Mouse (Mus musculus): ENCODE results near the gene Tpcn1. TPM values are rescaled to one million over a fixed set of nuclear protein-coding genes. Genes with fewer than 3 reads are reported as not detected.
A peak's percentile ranks its signal among the peaks of the same experiment; 100 is the strongest.
"Not testable (repeated sequence)": the region's sequence is repeated elsewhere in the genome, so short reads cannot be mapped to it uniquely, and the experiment has no call there.

Tpcn1 gene
- total RNA-seq, 2 experiments from 2014 or later = 31.6 to 34.2 TPM

DNA sequence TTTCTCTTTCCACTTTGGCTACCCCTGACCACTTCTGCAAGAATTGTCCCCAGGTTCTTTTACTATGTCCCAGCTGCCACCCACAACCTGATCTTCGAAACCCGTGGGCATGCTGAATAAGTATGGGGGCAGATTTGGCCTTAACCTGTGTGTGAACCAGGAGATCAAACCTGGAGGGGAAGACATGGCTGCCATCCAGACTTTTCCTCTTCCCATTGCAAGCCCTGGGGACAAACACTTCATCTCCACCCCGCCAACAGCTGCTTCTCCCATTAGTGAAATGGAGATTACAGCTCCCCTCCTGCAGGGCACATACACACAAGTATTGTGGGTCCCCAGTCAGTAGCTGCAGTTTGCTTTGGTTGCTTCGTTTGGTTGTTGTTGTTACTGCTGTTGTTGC lies 81.2 kb downstream of the Tpcn1 start:
- no peak for DNase-seq

DNA sequence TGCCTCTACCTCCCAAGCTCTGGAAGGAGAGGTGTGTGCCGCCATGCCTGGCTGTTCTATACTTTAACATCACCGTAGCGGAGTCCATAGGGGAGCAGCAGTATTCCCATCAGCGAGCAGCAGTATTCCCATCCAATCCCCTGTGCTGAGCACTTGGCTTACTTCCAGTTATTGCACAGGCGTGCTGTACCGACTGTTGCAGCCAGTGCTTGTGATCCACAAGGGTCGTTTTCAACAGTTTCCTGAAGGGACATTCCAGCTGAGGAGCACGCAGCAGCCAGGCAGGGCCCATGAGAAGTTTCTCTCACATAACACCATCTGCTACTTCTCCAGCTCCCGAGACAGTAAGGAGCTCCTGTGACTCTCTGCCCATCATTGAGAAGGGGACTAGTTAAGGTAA lies 82.0 kb downstream of the Tpcn1 start:
- no peak for DNase-seq

DNA sequence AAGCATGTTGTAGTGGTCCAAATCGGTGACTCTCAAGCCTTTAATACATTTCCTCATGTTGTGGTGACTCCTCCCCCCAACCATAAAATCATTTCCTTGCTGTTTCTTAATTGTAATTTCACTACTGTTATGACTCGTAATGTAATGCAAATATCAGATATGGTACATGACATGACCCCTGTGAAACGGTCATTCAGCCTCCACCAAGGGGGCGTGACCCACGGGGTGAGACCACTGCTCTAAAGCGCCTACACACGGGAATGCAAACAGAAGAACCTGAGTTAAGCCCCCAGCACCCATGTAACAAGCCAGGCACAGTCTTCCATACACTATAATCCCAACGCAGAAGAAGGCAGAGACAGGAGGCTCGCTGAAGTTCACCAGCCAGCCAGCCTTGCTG lies 82.7 kb downstream of the Tpcn1 start:
- no peak for DNase-seq

DNA sequence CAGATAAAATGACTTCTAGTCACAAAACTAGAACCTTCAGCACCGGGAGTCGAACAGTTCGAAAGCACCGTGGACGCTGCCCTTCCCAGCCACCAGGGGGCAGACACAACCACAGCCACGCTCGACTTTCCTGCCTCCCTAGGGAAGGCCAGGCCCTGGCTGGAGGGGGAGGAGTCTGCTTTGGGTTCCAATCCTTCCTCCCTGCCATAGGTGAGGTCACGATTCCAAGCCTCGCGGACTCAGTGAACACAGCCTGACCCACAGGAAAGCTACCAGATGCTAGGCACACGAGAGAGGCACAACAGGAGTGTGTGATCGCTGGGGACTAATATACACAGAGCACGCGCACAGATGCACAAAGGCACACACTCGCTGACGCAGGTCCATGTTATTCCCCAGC lies 83.1 kb downstream of the Tpcn1 start:
- DNase-seq = peak; percentile 87

DNA sequence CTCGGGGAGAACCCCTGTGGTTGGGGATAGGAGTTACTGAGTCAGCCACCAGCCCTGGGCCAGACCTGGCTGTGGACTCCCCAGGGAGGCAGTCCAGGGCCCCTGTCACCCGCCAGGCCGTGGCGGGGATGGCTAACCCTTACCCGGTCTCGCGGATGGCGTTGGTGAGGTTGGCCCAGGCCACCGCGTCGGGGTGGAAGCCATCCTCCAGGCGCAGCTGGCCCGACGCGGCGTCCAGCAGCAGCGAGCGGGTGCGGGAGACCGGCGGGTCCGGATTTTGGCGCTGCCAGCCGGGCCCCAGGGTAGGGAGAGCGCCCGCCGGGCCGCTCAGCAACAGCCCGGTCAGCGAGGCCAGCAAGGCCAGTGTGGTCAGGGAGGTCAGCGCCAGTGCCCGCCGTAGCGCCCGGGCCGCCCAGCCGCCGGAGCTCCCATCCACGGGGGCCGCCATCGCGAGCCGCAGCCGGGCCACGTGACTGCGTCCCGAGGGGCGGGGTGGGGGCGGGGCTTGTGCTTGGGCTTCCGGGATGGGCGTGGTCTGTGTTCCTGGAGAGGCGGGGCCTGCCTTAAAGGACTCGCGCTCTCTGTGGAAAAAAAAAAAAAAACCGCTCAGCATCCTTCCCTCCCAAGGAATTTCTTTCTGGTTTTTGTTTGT lies 85.2 kb downstream of the Tpcn1 start, which contains the start of gene Plbd2:
Gene Plbd2 (minus strand): TSS at position 482 of the 652 bp plus-strand sequence.
- peak; percentile 90 for DNase-seq

- DNase-seq = no peak
Measured at GRCm38 (mm10) chr5:120502675-120503143, 85.8 kb downstream of the Tpcn1 start.

DNA sequence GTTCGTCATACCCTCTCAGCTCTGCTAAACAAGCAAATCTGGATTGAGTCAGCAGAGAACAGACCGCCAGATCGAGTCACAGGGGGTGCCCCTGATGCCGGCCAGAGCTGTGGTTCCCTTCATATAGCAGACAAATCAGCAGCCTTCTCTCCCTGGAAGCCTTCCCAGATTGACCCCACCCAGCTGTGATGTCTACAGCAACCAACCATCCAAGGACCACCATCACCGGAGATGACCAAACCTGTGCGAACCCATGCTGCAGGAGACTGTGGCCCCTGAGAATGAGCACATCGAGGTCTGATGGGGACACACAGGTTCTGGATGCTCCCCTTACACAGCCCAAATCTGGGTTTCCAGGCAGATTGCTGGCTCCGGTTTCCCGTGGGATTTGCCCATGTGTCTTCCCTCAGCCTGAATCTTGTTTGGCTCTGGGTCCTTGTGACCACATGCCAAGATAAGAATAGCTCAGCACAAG lies 86.3 kb downstream of the Tpcn1 start:
- no peak for DNase-seq

DNA sequence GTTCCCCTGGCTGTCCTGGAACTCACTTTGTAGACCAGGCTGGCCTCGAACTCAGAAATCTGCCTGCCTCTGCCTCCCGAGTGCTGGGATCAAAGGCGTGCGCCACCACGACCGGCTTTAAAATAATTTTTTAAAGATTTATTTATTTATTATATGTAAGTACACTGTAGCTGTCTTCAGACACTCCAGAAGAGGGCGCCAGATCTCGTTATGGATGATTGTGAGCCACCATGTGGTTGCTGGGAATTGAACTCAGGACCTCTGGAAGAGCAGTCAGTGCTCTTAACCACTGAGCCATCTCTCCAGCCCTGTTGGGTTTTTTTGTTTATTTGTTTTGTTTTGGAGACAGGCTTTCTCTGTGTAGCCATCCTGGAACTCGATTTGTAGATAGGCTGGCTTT lies 87.9 kb downstream of the Tpcn1 start:
- DNase-seq = not testable (repeated sequence)

- DNase-seq = no peak
Measured at GRCm38 (mm10) chr5:120499202-120499601, 89.3 kb downstream of the Tpcn1 start.

DNA sequence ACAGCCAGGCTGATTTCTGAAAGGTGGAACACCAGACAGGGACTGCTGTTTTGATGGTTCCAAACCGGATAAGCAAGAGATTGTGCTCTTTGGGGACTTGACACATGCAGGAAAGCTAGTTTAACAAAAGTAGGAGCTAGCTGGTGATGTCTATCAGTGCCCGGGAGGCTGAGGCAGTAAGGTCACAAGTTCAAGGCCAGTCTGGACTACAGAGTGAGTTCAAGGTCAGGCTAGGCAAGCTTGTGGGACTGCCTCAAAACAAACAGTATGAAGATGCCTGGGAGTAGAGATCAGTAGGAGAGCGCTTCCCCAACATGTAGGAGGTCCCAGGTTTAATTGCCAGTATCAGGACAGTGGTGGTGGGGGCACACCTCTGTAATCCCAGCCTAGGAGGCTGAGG lies 91.4 kb downstream of the Tpcn1 start:
- no peak for DNase-seq

DNA sequence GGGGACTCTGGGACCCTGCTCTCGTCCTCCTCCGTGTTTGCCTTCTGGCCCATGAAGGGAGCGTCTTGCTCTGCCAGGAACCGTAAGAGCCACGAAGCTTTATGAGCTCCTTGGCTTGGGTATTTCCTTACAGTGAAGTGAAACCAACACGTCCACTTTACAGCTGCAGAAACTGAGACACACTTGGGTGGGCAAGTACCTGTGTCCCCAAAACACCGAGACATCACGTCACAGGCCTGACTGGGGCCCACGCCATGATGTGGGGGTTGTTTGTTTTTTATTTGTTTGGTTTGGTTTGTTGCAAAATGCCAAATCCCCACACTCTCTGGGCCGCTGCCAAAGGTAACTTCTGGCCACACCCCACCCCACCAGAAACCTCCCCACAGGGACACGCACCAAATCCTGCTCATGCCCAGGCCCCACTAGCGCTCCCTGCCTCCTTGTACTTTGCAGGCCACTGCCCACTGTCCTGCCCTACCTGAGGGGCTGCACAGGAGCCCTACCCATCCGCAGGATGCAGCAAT lies 92.7 kb downstream of the Tpcn1 start:
- no peak for DNase-seq

DNA sequence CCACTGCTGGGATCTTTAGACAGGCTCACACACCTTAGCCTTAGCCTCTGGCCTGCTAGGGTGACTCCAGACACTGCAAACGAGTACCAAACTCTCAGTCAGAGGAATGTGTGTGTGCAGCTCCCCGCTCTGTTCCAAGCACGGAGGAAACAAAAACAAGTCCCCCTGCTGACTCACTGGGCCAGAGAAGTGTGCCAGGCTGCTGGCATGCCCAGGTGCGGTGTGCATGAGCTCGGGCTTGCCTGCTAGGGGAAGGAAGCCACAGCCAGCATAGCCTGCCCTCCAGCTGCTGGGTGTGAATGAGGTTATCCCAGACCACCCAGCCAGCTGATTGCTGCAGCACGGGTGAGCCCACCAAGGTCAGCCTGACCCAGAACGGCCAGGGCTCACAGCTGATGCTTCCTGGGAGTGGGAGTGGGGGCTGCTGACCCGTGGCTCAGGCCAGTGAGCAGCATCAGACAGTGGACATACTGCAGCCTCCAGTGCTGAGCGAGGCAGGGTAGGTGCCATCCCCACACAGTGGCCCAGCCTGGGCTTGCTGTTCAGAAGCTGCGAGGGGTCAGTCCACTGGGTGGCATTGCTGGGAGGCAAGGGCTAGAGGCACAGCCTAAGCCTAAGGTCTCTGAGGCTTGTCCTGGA lies 93.3 kb downstream of the Tpcn1 start:
- DNase-seq = no peak

DNA sequence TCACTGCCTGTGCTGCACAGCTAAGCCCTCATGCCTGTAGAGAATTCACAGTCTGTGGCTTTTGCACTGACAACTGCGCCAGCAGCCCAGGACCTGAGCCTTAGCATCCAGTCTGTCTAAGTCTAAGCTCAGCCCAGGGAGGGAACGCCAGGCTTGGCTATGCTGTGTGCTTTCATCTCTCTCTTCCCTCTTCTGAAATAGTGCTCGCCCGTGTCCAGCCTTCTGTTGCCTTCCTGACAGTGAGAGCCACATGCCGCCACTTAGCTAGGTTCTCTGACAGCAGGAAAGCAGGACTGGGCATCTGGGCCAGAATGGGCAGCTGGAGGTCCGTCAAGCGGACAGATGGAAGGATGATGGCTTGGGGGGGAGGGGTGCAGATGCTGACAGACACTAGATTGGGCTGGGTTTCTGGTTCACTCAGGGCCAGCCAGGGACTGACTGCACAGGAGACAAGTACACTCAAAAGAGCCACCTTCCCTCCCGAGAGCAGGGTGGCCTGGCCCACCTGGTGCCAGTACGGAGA lies 94.5 kb downstream of the Tpcn1 start:
- DNase-seq = no peak

GRCm38 (mm10) chr5:120493440-120493839 lies 95.0 kb downstream of the Tpcn1 start:
- no peak for DNase-seq

DNA sequence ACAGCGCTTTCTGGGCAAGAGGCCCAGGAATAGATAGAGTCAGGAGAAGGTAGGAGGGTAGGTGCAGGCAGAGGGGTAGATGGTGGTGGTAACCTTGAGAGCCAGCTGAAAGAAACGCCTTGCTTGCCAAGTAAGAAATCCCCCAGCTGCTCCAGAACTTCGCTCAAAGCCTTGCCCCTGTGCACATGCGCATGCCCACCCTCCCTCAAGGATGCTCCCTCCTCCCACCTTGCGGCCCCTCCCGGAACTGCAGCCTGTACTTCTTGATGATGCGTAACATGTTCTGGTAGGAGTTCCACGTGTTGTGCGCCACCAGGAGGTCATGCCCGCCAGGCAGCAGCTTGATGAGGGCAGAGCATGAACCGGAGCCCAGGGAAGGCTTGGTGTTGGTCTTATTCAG lies 96.0 kb downstream of the Tpcn1 start:
- DNase-seq = peak; percentile 49

GRCm38 (mm10) chr5:120490679-120491192 lies 97.7 kb downstream of the Tpcn1 start:
- peak; percentile 46 for DNase-seq

DNA sequence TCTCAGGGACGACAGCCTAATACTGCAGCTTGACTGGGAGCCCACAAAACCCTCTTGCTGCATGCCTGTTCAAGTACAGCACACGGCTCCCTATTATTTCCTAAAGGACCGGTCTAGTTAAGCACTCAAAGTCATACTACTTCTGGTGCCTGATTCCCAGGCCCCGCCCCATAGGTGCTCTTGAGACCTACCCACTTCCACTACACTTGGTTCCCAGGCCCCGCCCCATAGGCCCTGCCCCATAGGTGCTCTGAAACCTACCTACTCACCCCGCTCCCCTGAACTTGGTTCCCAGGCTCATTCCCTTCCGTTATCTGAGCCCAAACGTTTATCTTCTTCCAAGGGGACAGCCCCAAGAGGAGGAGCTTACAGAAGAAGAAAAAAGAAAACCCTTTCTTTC lies 100.6 kb downstream of the Tpcn1 start:
- DNase-seq = no peak

Other genes starting within 250 kb of the Tpcn1 start
- not detected for gene Lhx5, start 157.0 kb downstream of the Tpcn1 start, total RNA-seq (2021)
- gene Sdsl, start 115.9 kb downstream of the Tpcn1 start, total RNA-seq (2021) = 10 to 100 TPM; 12.2 to 12.4 TPM
- not detected for gene Sds, start 112.1 kb downstream of the Tpcn1 start, total RNA-seq (2021)
- gene Plbd2, start 85.0 kb downstream of the Tpcn1 start, total RNA-seq (2021) = 10 to 100 TPM; 38.0 to 38.3 TPM
- gene Slc8b1, start 77.5 kb downstream of the Tpcn1 start, total RNA-seq (2021) = 1 to 10 TPM; 8.7 to 9.3 TPM
- gene Iqcd, start 343 bp upstream of the Tpcn1 start, total RNA-seq (2021) = not detected
- 10 to 100 TPM; 10.7 to 10.8 TPM for gene Rita1, start 23.9 kb upstream of the Tpcn1 start, total RNA-seq (2021)
- 10 to 100 TPM; 30.8 to 32.0 TPM for gene Ddx54, start 24.1 kb upstream of the Tpcn1 start, total RNA-seq (2021)
- gene Cfap73, start 45.6 kb upstream of the Tpcn1 start, total RNA-seq (2021) = not detected
- under 1 TPM; 0.29 to 0.45 TPM for gene Rasal1, start 60.1 kb upstream of the Tpcn1 start, total RNA-seq (2021)
- 1 to 10 TPM in 1 of 2 experiments, under 1 TPM in 1; 0.97 to 1.5 TPM for gene Dtx1, start 123.3 kb upstream of the Tpcn1 start, total RNA-seq (2021)
- gene Oas2, start 161.2 kb upstream of the Tpcn1 start, total RNA-seq (2021) = under 1 TPM in 1 of 2 experiments, not detected in 1; 0.24 TPM
- gene Oas3, start 189.0 kb upstream of the Tpcn1 start, total RNA-seq (2021) = under 1 TPM; 0.07 to 0.14 TPM
- gene Oas1e, start 206.9 kb upstream of the Tpcn1 start, total RNA-seq (2021) = not detected
- gene Oas1c, start 223.8 kb upstream of the Tpcn1 start, total RNA-seq (2021) = under 1 TPM; 0.36 to 0.91 TPM

All from heart, postnatal 4 days (tissue).